Mouse (Mus musculus) bone marrow, adult 2 months (tissue): Measurements from ENCODE around the gene Utp11.

ENCODE experiments used
- CTCF ChIP-seq: fragments of 200-500 bp; IDR thresholded peaks from 2 replicates; pipeline ENCODE4 v1.5.1; 2011; ENCODE audit warnings: low read length, control low read depth; ENCODE audit not compliant: control insufficient read depth, insufficient read depth
- POLR2A ChIP-seq: fragments of 200-500 bp; IDR thresholded peaks from 2 replicates; pipeline ENCODE4 v1.6.1; 2011; ENCODE audit warnings: low read depth, mild to moderate bottlenecking, control low read depth, low read length, borderline replicate concordance; ENCODE audit not compliant: control insufficient read depth

DNA sequence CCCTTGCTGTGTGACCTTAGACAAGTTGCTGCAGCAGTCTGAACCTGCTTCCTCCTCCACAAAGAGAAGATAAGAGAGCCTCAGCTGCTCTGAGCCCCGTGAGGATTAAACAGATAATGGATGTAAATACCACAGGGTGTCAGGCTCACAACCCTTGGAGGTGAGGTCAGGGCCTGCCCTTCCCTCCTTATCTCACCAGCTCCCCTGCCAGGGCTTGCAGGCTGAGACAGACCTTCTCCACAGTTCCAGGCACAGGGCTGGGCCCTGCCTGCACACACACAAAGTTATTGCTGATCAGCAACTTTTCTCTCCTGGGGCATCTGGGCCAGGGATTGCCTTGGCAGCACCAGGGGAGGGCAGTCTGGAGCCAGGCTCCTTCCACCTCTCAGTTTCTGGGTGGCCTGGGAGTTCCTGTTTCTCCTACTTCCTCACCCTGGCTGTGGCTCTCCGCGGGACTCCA, 48.4 kb downstream of the Utp11 start:
- TF ChIP-seq CTCF, result no peak
- no peak for TF ChIP-seq POLR2A
